Mouse (Mus musculus): ENCODE results near the gene Timmdc1. TPM values are rescaled to one million over a fixed set of nuclear protein-coding genes. Genes with fewer than 3 reads are reported as not detected.

The Timmdc1 gene
- polyA plus RNA-seq, 1 experiment from 2014 or later: 11.8 TPM

DNA sequence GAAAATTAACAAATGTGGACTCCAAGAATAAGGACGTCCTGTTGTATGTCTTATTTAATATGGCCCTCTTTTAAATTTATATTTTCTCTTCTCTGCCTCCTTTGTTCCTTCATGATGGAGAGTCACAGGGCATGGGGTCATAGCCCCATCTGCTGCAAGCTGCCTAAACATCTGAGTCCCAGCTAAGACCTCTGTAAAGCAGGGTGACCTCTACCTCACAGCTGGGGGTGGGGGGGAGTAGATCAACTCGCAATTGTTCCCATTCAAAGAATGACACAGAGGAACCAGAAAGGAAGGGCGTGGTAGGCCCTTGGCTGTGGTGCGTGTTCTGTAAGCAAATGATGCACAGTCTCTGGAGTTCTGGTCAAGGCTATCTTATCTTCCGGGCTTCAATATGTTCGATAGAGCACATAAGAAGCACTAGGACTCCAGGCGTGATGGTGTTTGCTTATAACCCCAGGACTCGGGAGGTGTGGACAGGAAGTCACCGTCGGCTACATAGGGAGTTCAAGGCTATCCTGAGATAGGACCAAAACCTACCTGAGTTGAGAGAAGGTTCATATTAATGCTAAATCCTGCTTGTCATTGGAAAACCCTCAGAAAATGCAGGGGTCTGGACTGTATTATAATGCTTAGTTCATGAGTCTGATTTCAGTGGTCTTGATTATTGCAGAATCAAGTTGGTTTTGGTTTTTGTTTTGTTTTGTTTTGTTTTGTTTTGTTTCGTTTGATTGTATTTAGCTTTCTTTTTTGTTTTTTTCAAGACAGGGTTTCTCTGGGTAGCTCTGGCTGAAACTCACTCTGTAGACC lies 50.6 kb downstream of the Timmdc1 start:
- Histone ChIP-seq H3K4me3 (ENCODE audit: low read depth, low read length) (no peak overlapping the region), H3K4me1 (replicated peaks; ENCODE audit: control insufficient read depth, insufficient read depth, low read length) (no peaks in the 10 kb centered on the region), H3K27ac (ENCODE audit: low read depth, low read length) (no peak overlapping the region), H3K9ac (ENCODE audit: low read depth, low read length) (no peak overlapping the region), H3K9me3 (ENCODE audit: control insufficient read depth) (no peaks in the 10 kb centered on the region), H3K4me2 (replicated peaks; ENCODE audit: low read depth) (no peak overlapping the region), H3K36me3 (ENCODE audit: control insufficient read depth, insufficient read depth) (no peaks in the 10 kb centered on the region), H3K27me3 (replicated peaks; ENCODE audit: control insufficient read depth, insufficient read depth, low read length) (no peaks in the 10 kb centered on the region)
- ATAC-seq: no peak
- TF ChIP-seq CTCF (IDR thresholded peaks at IDR 0.05; ENCODE audit: low read depth): no peak
- WGBS: 70% methylated on average over 11 of the region's 11 CpGs

DNA sequence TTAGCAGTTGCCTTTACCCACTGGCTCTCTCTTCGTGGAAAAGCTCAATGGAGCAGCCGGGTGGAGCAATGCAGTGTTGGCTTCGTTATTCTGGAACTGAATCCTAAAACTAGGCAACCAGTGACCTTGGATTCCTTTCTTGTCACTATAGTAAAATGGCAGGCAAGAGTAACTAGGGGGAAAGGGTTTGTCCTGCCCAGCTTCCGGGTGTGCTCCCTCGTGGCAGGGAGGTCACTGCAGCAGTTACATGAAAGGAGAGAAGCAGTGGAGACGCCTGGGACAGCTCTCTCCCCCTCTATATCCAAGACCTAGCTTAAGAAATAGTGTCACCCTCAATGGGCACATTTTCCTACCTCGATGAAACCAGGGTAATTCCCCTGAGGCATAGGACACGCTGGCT lies 53.0 kb downstream of the Timmdc1 start:
- H3K9ac ChIP-seq (ENCODE audit: low read depth, low read length): no peak overlapping the region
- H3K4me2 ChIP-seq (replicated peaks; ENCODE audit: low read depth): no peak overlapping the region
- TF ChIP-seq CTCF (IDR thresholded peaks at IDR 0.05; ENCODE audit: low read depth): no peak
- no peaks in the 10 kb centered on the region for H3K27me3 ChIP-seq (replicated peaks; ENCODE audit: control insufficient read depth, insufficient read depth, low read length)
- no peaks in the 10 kb centered on the region for H3K4me1 ChIP-seq (replicated peaks; ENCODE audit: control insufficient read depth, insufficient read depth, low read length)
- no peak overlapping the region for H3K4me3 ChIP-seq (ENCODE audit: low read depth, low read length)
- H3K9me3 ChIP-seq (ENCODE audit: control insufficient read depth): no peaks in the 10 kb centered on the region
- WGBS: 74% methylated on average over 8 of the region's 8 CpGs
- ATAC-seq: no peak
- H3K36me3 ChIP-seq (ENCODE audit: control insufficient read depth, insufficient read depth): no peaks in the 10 kb centered on the region
- no peak overlapping the region for H3K27ac ChIP-seq (ENCODE audit: low read depth, low read length)

DNA sequence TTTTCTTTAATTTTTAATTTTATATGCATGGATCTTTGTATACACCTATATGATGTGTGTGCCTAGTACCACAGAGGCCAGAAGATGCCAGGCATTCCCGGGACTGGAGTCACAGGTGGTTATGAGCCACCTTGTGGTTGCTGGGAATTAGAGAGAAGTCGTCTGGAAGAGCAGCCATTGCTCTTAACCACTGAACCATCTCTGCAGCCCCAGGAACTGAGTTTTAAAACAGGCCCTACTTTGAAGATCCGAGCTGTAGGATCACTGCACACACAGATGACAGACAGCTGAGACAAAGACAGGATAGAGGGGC lies 53.8 kb downstream of the Timmdc1 start:
- H3K27ac ChIP-seq (ENCODE audit: low read depth, low read length): peak overlapping the region; percentile 62; the same call in 1 of the 2 replicates
- H3K27me3 ChIP-seq (replicated peaks; ENCODE audit: control insufficient read depth, insufficient read depth, low read length): no peaks in the 10 kb centered on the region
- no peak overlapping the region for H3K4me3 ChIP-seq (ENCODE audit: low read depth, low read length)
- WGBS: 42% methylated on average over 3 of the region's 3 CpGs
- peak; percentile 23; the same call in 1 of the 2 replicates for ATAC-seq
- no peaks in the 10 kb centered on the region for H3K36me3 ChIP-seq (ENCODE audit: control insufficient read depth, insufficient read depth)
- H3K4me1 ChIP-seq (replicated peaks; ENCODE audit: control insufficient read depth, insufficient read depth, low read length): no peaks in the 10 kb centered on the region
- no peaks in the 10 kb centered on the region for H3K9me3 ChIP-seq (ENCODE audit: control insufficient read depth)
- no peak overlapping the region for H3K4me2 ChIP-seq (replicated peaks; ENCODE audit: low read depth)
- TF ChIP-seq CTCF (IDR thresholded peaks at IDR 0.05; ENCODE audit: low read depth): peak; percentile 58
- no peak overlapping the region for H3K9ac ChIP-seq (ENCODE audit: low read depth, low read length)

DNA sequence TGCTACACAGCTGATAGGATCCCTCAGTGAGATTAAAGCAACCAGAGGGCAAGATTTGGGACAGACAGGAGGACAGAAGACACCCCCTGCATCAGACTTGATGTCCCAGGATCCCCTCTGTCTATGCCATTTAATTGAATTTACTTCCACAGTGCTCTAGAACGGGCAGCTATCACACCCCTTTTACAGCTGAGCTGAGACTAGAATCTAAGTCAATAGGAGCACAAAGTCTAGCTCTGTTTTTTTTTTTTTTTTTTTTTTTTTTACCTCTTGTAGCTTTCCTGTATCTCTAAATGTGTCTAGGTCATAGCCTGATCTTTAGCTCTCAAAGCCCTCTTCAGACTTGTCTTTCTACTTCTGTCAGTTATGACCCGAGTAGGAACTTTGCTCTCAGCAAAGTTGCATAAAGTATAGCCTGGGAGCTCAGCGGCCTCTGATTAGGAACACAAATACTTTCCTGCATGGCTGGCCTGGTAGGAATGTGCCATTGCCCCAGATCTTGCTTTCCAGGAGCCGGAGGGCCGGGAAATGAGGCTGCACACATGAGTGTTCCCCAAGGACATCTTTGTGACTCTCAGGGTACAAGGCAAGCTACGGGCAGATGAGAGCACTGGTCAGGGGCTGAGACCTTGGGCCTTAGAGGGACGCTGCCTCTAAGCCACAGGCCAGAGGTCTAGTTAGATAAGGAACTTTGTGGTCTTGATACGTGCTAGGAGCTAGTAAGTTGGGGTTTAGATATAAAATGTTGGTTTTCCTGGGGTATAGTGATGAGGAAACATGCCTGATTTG lies 54.4 kb downstream of the Timmdc1 start:
- 43% methylated on average over 8 of the region's 8 CpGs for WGBS
- peak overlapping the region; percentile 62; the same call in 1 of the 2 replicates for H3K27ac ChIP-seq (ENCODE audit: low read depth, low read length)

DNA sequence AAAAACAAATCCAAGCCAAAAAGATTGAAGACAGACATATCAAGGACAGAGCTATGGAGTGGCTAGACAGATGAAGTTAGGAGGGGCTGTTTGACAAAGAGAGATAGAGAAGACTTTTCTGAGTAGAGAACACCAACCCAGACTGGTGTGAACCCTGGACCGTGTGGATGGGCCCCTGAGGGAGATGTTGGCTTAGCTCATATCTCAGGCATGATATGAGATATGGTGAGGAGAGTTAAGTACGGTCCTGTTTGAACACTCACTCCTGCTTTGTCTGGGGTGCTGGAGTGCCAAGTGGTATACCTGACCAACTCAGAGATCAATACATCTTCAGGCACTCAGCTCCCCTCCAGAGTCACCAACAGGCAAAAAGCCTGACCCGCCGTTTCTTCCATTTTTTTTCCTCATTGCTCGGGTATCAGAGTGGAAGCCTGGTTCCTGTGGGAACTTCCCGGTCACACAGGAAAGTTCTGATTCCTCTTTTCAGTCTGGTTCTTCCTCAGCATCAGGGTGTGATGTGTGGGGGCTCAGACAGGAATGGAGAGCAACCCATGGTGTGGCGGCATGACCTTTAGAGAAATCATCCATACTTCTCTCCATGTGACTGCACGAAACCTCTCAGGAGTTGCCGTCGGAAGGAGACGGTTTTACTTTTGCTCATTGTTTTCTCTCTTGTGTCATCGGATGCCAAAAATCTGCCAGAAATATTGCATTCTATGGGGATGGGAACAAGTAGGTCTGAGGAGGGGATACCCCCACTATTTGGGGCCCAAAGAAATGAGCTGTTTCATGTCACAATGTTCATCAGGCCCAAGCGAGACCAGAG lies 55.2 kb downstream of the Timmdc1 start:
- ATAC-seq: peak; percentile 71
- H3K27ac ChIP-seq (ENCODE audit: low read depth, low read length): peak overlapping the region; percentile 60; the same call in 1 of the 2 replicates

More for the DNA sequence above, 54.4 kb downstream of the Timmdc1 start:
- no peaks in the 10 kb centered on the region for H3K36me3 ChIP-seq (ENCODE audit: control insufficient read depth, insufficient read depth)
- no peak overlapping the region for H3K4me2 ChIP-seq (replicated peaks; ENCODE audit: low read depth)
- H3K4me1 ChIP-seq (replicated peaks; ENCODE audit: control insufficient read depth, insufficient read depth, low read length): no peaks in the 10 kb centered on the region
- H3K9me3 ChIP-seq (ENCODE audit: control insufficient read depth): no peaks in the 10 kb centered on the region
- H3K9ac ChIP-seq (ENCODE audit: low read depth, low read length): no peak overlapping the region
- H3K4me3 ChIP-seq (ENCODE audit: low read depth, low read length): no peak overlapping the region
- ATAC-seq: peak; percentile 78
- no peak for TF ChIP-seq CTCF (IDR thresholded peaks at IDR 0.05; ENCODE audit: low read depth)
- no peaks in the 10 kb centered on the region for H3K27me3 ChIP-seq (replicated peaks; ENCODE audit: control insufficient read depth, insufficient read depth, low read length)

DNA sequence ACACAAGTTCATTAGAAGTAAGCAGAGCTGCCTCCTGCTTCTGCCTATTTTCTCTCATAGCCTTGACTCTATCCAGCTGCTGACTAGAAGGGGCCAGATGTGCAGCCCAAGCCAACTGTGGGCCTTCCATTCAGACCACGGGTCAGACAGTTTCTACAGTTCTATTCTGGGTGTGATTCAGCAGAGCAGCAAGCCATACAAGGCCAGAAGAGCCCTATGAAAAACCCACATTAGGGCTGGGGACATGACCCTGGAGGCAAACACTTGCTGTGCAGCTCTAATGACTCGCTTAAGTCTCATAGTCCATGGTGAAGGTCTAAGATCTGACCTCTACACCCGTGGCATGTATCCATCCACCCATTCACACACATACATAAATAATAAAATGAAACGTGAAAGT lies 56.4 kb downstream of the Timmdc1 start:
- no peak for ATAC-seq
- Histone ChIP-seq H3K9ac (ENCODE audit: low read depth, low read length) (no peak overlapping the region), H3K4me3 (ENCODE audit: low read depth, low read length) (no peak overlapping the region), H3K27ac (ENCODE audit: low read depth, low read length) (no peak overlapping the region), H3K27me3 (replicated peaks; ENCODE audit: control insufficient read depth, insufficient read depth, low read length) (no peaks in the 10 kb centered on the region), H3K4me2 (replicated peaks; ENCODE audit: low read depth) (no peak overlapping the region), H3K9me3 (ENCODE audit: control insufficient read depth) (no peaks in the 10 kb centered on the region), H3K36me3 (ENCODE audit: control insufficient read depth, insufficient read depth) (no peaks in the 10 kb centered on the region), H3K4me1 (replicated peaks; ENCODE audit: control insufficient read depth, insufficient read depth, low read length) (no peaks in the 10 kb centered on the region)
- no peak for TF ChIP-seq CTCF (IDR thresholded peaks at IDR 0.05; ENCODE audit: low read depth)
- 60% methylated on average over 4 of the region's 4 CpGs for WGBS

More for the DNA sequence above, 55.2 kb downstream of the Timmdc1 start:
- no peaks in the 10 kb centered on the region for H3K36me3 ChIP-seq (ENCODE audit: control insufficient read depth, insufficient read depth)
- no peaks in the 10 kb centered on the region for H3K9me3 ChIP-seq (ENCODE audit: control insufficient read depth)
- H3K27me3 ChIP-seq (replicated peaks; ENCODE audit: control insufficient read depth, insufficient read depth, low read length): no peaks in the 10 kb centered on the region
- TF ChIP-seq CTCF (IDR thresholded peaks at IDR 0.05; ENCODE audit: low read depth): no peak
- H3K4me3 ChIP-seq (ENCODE audit: low read depth, low read length): no peak overlapping the region
- no peak overlapping the region for H3K4me2 ChIP-seq (replicated peaks; ENCODE audit: low read depth)
- no peaks in the 10 kb centered on the region for H3K4me1 ChIP-seq (replicated peaks; ENCODE audit: control insufficient read depth, insufficient read depth, low read length)
- H3K9ac ChIP-seq (ENCODE audit: low read depth, low read length): no peak overlapping the region
- 64% methylated on average over 13 of the region's 13 CpGs for WGBS
